Mouse (Mus musculus) mesoderm, embryonic 11.5 days (tissue): ENCODE measurements at regions not wholly inside any gene's neighbourhood (a gene's known extent, or its start where the extent isn't known, plus 50 kb on each side); places are given as distances from the start of the nearest gene placed in this dataset.

ENCODE experiments used
- DNase-seq: peaks from one replicate; pipeline ENCODE4 v3.0.0-alpha.2; 2012; ENCODE audit warnings: low read depth, low spot score

DNA sequence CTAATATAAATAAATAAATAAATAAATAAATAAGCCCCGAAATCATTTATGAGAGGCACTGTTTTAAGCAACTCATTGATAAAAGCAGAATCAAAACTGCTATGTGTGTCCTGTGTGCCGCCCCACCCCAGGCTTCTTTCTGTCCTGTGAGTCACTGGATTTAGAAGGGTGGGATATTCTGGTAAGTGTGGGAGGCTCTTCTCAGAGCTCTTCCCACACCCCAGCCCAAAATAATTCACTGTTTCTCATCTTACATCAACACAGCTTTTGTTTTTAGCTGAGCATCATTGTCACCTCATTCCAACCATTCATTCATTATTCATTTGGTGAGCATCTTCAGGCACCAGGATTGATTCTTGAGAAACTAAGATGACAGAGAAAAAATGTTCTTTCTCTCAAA lies 118.4 kb downstream of the Barx2 start:
- DNase-seq, result no peak

DNA sequence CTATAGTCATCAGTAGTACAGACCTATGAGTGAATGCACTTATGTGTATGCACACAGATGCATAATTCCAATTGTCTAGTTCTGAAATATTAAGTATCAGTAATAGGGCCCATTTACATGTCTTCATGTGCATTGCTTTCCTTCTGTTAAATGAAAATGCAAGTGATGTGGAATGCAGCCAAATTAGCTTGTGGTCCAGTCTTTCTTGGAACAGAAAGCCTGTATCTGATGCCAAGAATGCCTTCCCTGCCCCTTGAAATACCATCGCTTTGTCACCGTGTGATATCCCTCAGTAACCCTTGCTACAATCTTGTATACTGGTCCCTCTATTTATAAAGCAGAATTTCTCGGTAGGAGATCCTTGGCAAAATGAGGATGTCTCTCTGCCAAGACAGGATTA lies 137.3 kb downstream of the Barx2 start:
- DNase-seq, result no peak

DNA sequence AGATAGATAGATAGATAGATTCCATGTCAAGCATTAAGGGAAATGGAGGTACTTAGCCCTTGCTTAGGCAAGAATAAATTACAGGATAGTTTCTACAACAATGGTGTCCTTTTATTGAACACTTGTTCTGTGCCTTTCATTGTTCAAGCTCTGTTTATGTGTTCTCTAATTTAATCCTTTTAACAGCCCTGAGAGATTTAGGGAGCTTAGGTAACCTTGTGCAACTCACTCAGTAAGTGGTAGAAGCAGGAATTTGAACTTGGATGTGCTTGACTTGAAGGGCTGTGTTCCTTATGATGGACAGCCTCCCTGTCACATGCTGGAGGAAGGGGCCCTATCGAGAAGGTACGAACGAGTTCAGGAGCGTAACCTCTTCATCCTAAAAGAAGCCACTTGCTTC lies 147.9 kb downstream of the Barx2 start:
- no peak for DNase-seq

DNA sequence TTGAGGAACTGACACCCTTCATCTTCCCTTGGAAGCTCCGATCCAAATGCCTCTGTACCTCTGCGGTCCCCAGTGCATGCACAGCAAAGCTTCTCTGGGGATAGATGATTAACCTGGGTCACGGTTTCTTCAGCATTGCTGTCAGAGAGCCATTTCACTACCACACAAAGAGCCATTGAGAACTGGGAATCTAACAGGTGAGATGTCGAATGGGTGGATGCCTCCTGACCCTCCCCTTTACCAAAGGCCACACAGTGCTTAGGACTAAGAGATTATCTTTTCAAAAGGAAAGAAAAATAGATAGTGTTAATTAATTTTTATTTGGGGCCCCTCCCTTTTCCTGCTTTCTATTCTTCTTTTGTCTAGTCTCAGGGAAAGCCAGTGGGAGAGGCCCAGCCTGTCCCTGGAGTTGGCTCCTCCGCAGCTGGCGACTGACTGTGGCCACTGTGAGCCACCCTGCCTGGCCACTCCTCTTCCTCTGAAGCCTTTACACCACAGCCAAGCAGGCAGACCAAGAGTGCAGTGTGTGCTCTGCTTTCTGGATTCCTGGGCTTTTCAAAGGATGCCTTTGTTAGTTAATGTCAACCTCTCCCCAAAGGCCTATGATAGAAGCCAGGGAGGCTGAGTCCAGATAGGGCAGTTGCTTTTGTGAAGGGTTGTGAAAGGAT lies 155.2 kb downstream of the Barx2 start:
- no peak for DNase-seq

DNA sequence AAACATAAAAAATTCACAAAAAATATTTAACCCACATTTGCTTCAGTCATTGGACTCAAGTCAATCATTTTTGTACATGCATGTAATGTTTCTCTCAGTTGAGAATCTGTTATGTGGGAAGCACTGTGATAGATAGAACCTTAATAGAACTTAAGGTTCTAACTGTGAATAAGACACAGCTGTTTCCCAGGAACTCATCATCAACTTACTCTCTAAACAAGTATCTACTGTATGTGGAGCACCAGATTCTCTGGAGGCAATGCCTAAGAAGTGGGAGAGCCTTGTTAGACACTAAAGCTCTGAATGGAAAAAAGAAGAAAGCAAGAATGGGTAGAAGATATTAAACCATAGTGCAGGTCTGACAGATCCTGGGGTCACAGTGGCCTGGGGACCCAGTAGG lies 182.8 kb downstream of the Barx2 start:
- no peak for DNase-seq

DNA sequence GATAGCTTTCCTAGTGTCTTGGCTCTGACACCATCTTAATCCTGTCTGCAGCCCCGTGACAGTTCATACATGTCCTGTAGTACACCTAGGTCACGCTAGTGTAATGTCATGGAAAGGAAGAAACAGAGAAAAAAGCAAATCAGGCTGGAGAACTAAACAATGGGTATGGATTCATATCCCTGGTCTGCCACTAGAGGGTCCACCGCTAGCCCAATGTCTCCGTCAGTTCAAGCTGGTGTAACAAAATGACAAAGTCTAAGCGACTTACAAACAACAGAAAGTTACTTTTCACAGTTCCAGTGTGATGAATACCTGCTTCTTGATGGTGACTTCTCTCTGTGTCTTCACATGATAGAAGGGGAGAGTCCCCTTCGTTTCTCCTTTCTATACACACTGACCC lies 194.0 kb downstream of the Barx2 start:
- no peak for DNase-seq

DNA sequence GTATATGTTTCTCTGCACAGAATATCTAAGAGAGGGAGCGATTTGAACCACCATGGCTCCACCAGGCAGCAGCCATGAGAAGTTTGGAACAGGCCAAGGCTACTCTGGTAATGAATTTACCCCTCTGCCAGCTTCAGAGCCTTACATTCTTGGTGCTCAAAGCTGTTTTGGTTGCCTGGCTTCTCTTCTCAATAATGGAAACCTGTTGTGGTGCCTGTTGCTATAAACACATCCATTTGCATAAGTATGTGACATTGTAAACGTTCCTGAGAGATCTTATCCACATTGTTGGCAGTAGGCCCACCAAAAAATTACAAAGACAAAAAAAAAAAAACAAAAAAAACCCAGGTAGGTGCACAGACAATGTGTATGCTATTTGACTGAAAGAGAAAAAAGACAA lies 203.2 kb downstream of the Barx2 start:
- DNase-seq, result no peak

DNA sequence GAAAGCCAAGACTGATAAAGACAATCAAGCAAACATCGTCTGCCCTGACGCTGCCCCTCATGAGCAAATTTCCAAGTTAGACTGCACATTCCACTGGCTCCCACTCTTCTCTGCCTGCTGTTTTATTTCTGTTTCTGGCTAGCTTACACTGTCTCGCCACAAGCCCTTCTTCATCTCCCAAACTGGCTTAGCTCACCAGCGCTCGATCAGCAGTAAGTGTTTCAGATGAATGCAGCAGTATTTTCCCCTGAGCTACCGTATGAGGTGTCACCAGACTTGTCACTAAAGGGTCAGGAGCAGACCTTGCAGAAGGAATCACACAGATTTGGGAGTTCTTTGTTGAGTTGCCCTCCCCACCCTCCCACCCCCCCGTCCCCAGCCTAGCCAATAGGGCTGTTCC lies 206.6 kb downstream of the Barx2 start:
- no peak for DNase-seq

DNA sequence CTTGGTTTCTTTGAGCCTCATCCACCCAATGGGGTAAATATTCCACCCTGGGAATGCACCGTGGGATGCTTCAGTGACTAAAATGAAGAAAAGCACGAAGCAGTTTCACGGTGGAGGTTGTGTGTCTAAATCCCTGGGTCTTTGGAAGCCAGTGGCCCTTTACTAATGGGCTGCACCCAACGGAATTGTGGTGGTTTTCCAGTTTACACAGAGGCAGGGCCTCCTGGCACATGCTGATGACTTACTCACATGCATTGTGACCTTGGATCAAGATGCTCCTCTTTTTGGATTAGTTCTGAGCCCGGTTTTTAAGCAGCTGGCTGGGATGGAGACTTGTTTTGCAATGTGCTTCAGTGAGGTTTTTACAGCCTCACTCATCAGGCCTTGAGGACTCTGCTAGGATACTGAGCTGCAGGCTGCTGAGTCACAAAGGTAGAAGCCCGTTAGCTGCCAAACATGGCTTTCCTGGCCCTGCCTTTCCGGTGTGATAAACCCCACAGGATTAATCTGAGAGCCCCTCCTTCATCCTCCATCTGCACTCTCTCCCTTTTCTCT lies 222.3 kb downstream of the Barx2 start:
- DNase-seq, result no peak

DNA sequence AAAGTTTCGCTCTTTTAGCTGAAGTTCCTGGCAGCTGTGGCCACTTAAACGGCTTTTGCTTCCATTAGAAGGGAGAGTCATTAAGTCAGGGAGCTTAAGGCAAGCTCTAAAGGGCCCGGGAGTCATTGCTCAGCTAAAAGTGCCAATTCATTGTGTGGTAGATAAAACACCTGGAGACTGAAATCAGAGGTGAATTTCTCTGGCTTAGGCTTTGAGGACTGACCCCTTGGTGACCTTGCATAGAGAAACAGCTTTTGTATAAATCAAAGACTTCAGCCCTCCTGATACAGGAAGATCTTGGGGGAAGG lies 224.1 kb upstream of the Tmem45b start:
- no peak for DNase-seq

DNA sequence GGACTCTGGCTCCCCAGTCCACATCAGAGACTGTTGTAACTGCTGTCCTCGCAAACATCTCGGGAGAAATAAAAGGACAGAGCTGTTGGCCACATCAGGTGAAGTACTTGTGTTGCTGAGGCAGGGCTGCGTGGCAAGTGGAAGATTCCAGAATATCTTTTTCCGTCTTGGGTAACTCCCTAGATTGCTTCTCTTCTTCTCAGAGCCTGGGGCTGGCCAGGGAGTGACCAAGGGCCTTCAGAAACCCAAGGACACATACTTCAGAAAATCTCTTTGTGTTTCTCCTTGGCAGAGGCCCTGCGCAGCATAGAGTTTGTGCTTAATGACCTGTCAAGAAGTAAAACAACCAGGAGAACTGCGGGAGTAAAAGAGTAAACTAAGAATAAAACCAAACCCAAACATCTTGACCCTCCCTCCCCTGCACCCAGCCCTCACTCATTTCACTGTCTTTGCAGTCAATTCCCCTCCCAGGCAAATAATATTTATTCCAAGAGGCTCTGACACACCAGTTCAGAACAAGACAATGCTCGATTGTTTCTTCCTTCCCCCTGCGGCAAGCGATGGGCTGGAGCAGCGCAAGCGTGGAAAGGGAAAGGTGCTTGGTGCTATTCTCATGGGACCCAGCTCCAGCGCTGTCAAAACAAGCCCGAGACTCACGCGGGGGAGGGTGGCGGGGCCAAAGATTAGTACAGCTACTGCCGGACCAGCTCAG lies 223.6 kb upstream of the Tmem45b start:
- DNase-seq, result peak; percentile 65

DNA sequence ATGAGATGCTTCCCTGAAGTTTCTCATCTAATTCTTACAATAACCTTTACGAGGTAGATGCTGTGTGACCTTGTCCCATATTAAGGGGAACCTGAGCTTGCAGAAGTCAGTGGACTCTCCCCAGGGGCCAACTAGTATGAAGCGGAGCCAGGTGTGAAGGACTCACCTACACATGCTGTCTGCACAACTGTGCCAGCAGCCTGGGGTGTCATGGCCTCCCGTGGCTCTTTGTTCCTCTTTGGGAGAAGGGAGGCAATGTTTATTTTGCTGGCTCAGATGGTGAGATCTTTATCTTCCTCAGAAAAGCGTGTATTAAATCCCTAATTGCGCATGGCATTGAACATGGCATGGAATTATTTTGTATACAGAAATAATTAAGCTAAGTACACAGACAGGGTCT lies 222.2 kb upstream of the Tmem45b start:
- no peak for DNase-seq

DNA sequence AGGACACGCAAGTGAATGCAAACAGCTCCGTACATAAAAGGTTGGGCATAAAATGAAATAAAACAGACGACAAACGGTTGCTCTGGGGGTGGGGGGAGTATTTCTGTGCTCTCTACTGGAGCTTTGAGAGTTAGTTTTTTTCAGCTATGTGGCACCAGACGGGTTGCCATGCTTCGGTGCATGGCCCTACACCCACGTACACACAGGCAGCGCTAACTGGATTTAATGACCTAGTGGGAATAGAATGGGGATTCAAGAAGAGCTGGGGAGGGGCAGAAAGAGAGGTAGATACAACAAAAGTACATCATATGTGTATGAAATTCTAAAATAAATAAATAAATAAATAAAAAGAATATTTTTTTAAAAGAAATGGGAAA lies 220.5 kb upstream of the Tmem45b start:
- no peak for DNase-seq

DNA sequence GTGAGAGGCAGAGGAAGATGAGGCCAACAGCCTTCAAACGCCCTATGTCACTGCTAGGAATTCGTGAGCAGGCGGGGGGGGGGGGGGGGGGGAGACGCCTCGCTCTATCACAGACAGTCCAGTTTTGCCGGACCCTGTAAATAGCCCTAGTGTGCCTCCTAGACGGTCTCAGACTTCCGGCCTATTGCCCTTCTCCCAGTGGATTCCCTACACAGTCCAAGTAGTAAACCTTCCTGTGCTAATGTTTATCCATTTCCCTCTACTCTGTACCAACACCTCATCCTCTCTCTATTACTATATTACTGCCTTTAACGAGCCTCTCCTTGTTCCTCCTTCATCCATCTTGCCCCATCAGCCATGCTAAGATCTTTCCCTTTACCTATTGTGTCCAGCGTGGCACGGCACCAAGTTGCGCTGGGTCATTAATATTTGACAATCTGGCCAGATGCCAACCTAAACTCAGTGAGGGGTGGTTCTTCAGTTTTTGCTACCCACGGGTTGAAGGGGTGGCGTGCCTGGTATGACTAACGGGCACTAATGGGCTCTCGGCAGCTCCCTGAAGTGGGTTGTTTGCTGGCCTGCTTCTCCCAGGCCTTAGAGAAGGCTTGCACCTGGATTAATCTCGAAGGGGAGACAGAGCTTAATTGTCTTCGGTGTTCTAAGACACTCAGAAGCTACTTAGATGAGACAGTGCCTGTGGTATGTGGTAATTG lies 220.0 kb upstream of the Tmem45b start:
- DNase-seq, result no peak

DNA sequence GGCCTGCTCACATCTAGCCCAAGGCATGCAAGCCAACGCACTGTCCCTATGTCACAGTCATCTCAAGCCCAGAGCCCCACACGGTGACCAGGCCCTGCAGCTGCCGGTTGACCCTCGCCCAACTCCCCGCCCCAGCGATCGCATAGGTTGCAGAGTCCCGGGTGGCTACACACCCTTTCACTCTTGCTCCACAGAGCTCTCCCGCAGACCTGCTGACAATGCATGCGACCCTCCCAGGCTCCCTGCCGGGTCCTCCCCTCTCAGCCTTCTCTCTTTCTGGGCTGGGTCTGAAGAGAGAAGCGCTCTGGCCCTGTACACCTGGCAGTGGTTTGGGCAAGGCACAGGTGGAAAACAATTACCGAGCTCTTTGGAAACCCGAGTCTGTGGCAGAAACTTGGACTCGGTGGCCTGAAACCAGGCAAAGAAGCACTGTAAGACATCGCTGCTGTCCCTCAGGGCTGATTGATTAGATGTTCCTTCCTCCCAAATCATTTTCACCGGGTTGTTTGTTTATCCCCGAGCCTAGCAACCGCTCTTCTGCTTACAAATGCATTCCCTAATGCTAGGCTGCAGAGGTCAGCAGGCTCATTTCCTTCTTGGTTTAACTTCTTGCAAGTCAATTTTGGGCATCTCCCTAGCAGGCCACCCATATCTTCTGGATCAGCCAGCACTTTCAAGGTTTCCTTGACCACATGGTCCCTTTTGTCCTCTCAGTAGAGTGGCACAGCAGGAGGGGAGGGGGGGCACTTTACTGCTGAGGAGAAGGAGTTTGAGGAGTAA lies 219.2 kb upstream of the Tmem45b start:
- peak; percentile 69 for DNase-seq

DNA sequence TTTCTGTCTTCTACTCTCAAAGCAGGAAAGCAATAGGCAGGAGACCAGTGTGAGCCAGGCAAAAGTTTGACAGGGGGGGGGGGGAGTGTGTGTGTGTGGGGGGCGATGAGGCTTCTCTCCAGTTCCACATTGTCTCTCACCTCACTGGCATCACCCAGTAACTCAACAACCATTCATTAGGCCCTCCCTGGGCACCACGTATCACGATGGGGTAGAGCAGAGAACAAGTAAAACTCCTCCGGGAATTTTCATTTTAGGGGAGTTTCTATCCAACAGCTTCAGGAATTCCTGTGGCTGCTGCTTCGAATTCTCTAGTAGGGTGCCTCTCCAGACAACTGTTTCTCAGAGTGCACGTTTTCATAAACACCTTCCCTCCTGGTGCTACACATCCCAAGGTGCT lies 218.6 kb upstream of the Tmem45b start:
- no peak for DNase-seq

DNA sequence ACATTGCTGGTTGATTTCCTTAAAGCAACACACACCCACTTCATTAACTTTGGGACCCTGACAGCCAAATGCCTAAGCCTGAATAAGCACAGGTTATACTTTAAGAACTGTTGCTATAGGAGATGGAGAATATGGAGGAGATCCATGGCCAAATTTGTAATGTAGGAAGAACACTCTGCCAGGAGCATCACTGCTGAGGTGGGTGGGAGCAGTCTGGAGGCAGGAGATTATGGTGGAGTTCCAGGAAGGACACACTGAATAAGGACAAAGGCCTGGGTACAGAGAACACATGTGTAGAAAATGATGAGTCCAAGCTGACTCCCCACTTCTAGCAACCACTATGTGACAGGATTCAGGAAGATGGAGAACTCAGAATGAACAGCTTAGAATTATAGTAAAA lies 212.9 kb upstream of the Tmem45b start:
- no peak for DNase-seq

DNA sequence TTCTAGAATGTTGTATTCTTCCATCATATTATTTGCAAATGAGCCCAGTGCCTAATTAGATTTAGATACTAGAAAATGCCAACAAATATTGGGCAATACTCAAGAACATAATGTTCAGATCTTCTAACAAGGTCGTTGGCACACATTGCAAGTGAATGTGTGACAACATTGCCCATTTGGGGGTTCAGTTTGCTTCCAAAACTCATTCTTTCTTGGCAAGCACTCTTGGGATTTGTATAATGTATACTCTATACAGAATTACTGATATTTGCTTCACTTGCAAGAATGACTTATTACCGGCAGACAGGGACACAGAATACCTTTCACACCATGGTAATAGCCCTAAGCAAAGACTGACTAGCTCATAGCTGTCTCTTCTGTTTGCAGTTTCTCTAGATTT lies 194.8 kb upstream of the Tmem45b start:
- DNase-seq, result no peak

DNA sequence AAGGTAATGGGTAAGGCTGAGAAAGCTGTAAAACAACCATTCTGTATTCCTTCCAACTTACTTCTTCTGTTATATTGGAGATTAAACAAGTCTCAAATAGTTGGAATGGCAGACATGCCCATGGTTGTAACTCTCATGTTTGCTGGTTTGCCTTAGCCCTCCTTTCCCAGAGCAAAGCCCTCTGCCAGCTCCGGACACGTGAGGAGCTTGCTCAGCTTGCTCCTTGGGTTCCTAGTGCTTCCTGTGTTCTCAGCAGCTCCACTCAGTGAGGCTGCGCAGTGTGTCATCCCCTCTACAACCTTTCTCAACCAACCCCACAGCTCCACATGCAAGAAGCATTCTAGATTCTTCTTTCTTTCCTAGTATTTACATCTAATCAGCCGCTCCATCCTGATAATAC lies 193.3 kb upstream of the Tmem45b start:
- DNase-seq, result no peak

DNA sequence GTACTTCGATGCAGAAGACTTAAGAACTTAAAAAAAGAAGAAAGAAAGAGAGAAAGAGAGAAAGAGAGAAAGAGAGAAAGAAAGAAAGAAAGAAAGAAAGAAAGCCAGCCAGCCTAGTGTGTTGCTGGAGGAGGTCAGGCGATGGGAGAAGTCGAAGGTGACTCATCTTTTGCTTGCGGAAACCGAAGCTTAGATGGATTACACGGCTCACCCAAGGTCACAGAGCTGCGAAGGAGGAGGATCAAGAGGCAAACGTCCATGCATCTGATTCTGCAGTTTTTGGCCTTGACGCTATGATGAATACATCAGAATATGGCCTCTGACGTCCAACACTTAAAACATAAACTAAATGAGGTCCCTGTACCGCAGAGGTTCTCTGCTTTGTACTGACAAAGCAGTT lies 192.4 kb upstream of the Tmem45b start:
- DNase-seq, result no peak

DNA sequence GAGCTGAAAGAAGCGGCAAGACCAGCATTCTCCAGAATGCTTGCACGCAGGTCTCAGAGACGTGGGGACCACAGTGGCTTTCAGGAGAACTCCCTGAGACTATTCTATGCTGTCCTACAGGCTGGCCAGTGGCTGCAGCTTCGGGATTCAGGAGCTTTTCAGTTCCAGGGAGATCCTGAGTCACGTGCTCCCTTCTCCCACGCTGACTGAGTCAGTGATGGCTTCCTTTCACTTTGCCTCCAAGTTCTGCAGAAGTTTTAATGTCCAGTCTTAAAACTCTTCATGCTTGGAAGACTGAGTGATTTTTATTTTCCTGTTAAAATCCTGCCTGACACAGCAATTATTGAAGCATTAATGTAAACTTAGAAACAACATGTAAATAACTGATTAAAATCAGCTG lies 190.5 kb upstream of the Tmem45b start:
- no peak for DNase-seq

DNA sequence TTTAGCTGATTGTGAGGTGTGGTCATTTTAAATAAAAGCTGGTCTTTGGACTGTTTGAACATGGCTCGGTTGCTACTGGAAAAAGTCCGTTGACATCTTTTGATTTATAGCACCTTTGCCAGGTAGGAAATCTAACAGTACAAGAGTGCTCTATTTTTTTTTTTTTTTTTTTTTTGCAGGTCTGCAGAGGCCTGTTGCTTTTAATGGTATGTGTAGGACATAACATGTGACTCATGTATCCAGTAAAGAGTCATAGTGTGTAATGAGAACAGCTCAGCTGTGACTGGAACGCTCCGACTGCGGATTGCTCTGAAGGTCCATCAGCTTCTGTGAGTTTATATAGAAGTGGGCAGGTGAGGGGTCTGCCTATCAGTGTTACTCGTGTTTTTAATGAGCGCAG lies 190.0 kb upstream of the Tmem45b start:
- DNase-seq, result no peak
